Mouse (Mus musculus) limb, embryonic 15.5 days (tissue): Measurements from ENCODE around the gene Irak2. TPM values are rescaled to one million over a fixed set of nuclear protein-coding genes. Genes with fewer than 3 reads are reported as not detected.

ENCODE experiments used
- ATAC-seq: fragments of 200-750 bp; cut with Nextera tagmentation; 2 replicates; pipeline ENCODE4 v1.8.0; 2017; ENCODE audit warnings: low read depth, moderate TSS enrichment; ENCODE audit not compliant: insufficient number of reproducible peaks, low FRiP score, low TSS enrichment
- H3K27ac ChIP-seq: fragments of 300-500 bp; sonication (generic); 2 replicates; pipeline ENCODE4 v1.5.1; 2015; ENCODE audit warnings: moderate library complexity, mild to moderate bottlenecking, inconsistent platforms
- H3K27me3 ChIP-seq: fragments of 300-500 bp; sonication (generic); 2 replicates; pipeline ENCODE4 v1.6.1; 2015; ENCODE audit warnings: inconsistent platforms
- H3K36me3 ChIP-seq: fragments of 300-500 bp; sonication (generic); 2 replicates; pipeline ENCODE4 v1.6.1; 2015; ENCODE audit warnings: inconsistent platforms
- H3K4me1 ChIP-seq: fragments of 300-500 bp; sonication (generic); 2 replicates; pipeline ENCODE4 v1.6.1; 2015; ENCODE audit warnings: inconsistent platforms
- H3K4me2 ChIP-seq: fragments of 300-500 bp; sonication (generic); 2 replicates; pipeline ENCODE4 v1.6.1; 2015; ENCODE audit warnings: mild to moderate bottlenecking, inconsistent platforms
- H3K4me3 ChIP-seq: fragments of 300-500 bp; sonication (generic); 2 replicates; pipeline ENCODE4 v1.5.1; 2015; ENCODE audit warnings: mild to moderate bottlenecking, inconsistent platforms
- H3K9ac ChIP-seq: fragments of 300-500 bp; sonication (generic); 2 replicates; pipeline ENCODE4 v1.6.1; 2015; ENCODE audit warnings: inconsistent platforms
- H3K9me3 ChIP-seq: fragments of 300-500 bp; sonication (generic); 2 replicates; pipeline ENCODE4 v1.6.1; 2016; ENCODE audit warnings: inconsistent platforms
- WGBS: fragments of 180-500 bp; shearing (Covaris S2); methylation state at CpG from one replicate; pipeline ENCODE4 v1.1.7; 2015; 5-methylcytosine and 5-hydroxymethylcytosine counted together
- polyA plus RNA-seq: library from polyadenylated mRNA; unstranded; fragments of >200 nt; fragmentation: Nextera tagmentation; extraction: Ambion mirVana; gene quantifications from 2 replicates; pipeline ENCODE4 v1.2.1, GENCODE M21; 2015

The Irak2 gene
- polyA plus RNA-seq, 1 experiment from 2014 or later: 4.6 TPM

DNA sequence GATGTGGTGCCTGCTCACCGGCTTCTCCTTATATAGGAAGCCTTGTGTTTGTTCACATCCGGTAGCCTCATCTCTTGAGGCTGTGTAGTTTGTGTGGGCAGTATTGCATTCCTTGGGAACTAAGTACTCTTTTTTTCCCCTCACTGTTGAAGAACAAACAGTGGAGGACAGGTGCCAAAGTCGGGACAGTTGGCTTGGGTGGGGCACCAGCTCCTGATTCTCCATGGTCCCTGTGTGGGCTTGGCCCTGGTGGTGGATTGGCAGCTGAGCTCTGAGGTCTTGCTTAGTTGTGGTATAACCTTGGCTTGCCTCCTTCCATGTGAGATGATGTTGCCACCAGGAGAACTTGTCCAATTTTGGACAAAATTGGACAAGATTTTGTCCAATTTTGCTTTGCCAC is 81.6 kb downstream of the Irak2 start, which contains the start of gene Ghrl:
TSS of gene Ghrl (minus strand) at position 3 of the 400 bp plus-strand sequence.
- 86% methylated on average over 3 of the region's 3 CpGs for WGBS
- ATAC-seq: no peak
- H3K9ac ChIP-seq: no peak within 1 kb of the TSS
- no peak within 1 kb of the TSS for H3K4me2 ChIP-seq
- H3K9me3 ChIP-seq: no peaks in the 10 kb centered on the region
- H3K36me3 ChIP-seq: peaks cover 77% of the 10 kb centered on the region
- H3K4me1 ChIP-seq: no peaks in the 10 kb centered on the region
- no peak within 1 kb of the TSS for H3K27ac ChIP-seq
- no peaks in the 10 kb centered on the region for H3K27me3 ChIP-seq
- no peak within 1 kb of the TSS for H3K4me3 ChIP-seq

DNA sequence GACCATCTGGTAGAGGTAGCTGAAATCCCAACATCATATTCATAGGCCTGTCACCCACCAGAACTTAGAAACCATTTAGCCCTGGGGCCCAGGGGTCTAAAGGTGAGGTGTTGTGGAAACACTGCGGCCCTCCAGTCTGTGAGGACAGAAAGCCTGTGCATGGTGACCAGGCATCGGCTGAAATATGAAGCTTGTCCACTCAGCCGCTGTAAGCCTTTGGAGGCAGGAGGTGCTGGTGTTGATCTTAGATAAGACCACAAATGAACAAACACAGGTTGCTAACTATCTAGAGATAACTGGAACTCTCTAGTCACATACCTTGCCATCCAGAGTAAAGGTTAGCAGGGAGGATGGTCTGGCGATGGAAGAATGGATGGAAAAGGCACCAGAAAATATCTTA is 82.8 kb downstream of the Irak2 start:
- Histone ChIP-seq H3K9ac (no peak overlapping the region), H3K4me3 (no peak overlapping the region), H3K9me3 (no peaks in the 10 kb centered on the region), H3K4me2 (no peak overlapping the region), H3K27ac (no peak overlapping the region), H3K27me3 (no peaks in the 10 kb centered on the region), H3K36me3 (peaks cover 71% of the 10 kb centered on the region), H3K4me1 (no peaks in the 10 kb centered on the region)
- no peak for ATAC-seq
- 92% methylated on average over 4 of the region's 4 CpGs for WGBS

DNA sequence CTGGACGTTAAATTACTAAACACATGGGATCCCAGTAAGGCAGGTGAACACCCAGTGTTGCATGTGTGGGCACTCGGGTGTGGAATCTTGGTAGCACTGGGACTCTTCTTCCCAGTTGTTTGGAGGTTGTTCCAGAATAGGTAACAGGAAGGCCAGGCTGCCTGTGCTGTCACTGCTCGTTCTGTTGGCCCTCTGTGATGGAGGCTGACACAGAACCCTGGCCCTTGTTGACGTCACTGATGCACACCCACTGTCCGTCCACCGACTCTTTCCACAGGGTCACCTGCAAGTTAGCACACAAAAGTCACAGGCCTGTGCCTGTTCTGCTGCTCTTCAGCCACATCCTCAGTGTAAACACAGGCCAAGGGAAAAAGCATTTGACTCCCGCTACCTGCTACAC is 89.9 kb downstream of the Irak2 start:
- no peaks in the 10 kb centered on the region for H3K27me3 ChIP-seq
- no peaks in the 10 kb centered on the region for H3K4me1 ChIP-seq
- ATAC-seq: no peak
- H3K27ac ChIP-seq: no peak overlapping the region
- H3K4me3 ChIP-seq: no peak overlapping the region
- H3K9me3 ChIP-seq: no peaks in the 10 kb centered on the region
- H3K9ac ChIP-seq: no peak overlapping the region
- H3K36me3 ChIP-seq: peaks cover 90% of the 10 kb centered on the region
- no peak overlapping the region for H3K4me2 ChIP-seq
- 85% methylated on average over 7 of the region's 7 CpGs for WGBS

GRCm38 (mm10) chr6:113731296-113731695 is 93.0 kb downstream of the Irak2 start:
- no peaks in the 10 kb centered on the region for H3K27me3 ChIP-seq
- H3K4me2 ChIP-seq: no peak overlapping the region
- no peaks in the 10 kb centered on the region for H3K9me3 ChIP-seq
- H3K27ac ChIP-seq: no peak overlapping the region
- no peak overlapping the region for H3K4me3 ChIP-seq
- ATAC-seq: no peak
- H3K9ac ChIP-seq: no peak overlapping the region
- no peaks in the 10 kb centered on the region for H3K4me1 ChIP-seq
- peaks cover 99% of the 10 kb centered on the region for H3K36me3 ChIP-seq
- WGBS: 96% methylated on average over 3 of the region's 3 CpGs

DNA sequence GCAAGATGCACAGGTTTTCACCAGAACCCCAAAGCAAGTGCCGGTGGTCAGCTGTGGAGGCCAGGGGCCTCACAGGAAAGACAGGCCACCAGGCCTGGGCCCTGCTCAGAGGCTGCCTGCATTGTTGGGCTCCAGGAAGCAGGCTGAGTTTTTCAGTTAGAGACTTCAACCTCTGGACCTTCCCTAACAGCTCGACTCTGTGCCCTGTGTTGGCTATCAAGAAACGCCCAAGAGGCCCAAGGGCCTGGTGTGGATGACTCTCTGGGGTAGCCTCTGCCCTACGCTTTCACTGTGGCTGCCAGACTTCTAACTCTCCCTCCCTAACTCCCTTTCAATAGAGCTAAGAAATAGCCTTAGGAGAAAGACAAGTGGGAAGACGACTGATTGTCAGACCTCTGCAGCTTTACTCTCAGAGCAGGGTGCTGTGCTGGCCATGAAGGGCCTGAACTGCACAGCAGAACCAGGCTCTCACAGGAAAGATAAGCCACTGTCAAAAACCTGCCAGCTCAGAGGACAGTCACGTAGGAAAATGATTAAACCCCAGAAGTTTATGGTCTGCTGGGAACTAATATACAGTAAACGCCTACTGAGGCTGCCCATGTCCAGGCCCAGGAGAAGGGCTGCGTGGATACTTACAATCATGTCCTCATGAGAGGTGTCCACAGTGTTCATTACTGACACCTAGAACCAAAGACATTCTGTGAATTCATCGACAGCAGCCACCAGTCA is 99.2 kb downstream of the Irak2 start:
- Histone ChIP-seq H3K4me3 (no peak overlapping the region), H3K4me2 (no peak overlapping the region), H3K27me3 (no peaks in the 10 kb centered on the region), H3K36me3 (peaks cover 56% of the 10 kb centered on the region), H3K9me3 (no peaks in the 10 kb centered on the region), H3K27ac (no peak overlapping the region), H3K4me1 (peaks cover 11% of the 10 kb centered on the region), H3K9ac (no peak overlapping the region)
- ATAC-seq: no peak
- 89% methylated on average over 9 of the region's 9 CpGs for WGBS

DNA sequence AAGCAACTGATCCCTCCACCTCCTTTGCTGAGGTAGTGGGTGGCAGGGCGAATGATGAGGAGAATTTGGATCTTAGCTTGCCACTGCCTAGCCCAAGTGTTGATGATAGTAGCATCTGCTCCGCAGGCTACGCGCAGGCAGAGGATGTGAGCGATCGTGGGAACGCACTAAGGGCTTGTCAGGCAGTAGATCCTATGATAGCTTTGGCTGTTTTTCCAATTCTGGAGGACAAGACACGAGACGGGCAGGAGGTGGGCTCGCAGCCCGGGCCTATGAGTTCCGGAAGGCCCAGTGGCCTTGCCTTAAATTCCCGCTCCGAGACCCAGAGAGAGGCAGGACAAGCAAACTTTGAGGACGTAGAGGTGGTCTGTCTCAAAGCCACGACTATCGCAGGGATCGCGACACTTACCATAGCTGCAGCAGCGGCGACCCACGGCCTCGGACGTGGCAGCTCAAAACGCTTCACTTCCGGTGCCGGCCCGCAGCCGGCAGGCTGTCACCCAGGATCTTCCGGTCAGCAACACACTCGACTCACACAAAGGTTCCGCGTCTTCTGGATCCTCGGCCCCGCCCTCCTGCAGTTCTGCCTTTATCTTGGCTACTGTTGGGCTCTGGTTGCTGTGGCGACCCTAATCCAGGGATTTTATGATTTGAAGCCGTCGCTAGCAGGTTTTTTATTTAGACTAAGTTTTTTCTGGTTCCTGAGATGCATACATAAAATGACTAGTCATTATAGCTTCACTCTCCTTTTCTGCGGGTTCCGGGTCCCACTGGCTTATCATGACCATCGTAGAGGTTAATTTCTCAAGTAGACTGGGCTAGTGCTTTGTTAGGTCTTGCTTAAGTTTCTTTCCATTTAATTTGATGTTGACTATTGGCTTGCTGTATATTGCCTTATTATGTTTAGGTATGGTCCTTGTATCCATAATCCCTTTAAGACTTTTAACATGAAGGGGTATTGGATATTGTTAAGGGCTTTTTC is 102.3 kb downstream of the Irak2 start, which contains the start of gene Sec13:
TSS of gene Sec13 (minus strand) at position 508 of the 982 bp plus-strand sequence.
- H3K27ac ChIP-seq: peak within 1 kb of the TSS; percentile 80

GRCm38 (mm10) chr6:113741425-113741824 is 103.2 kb downstream of the Irak2 start:
- no peak for ATAC-seq
- 78% methylated on average over 2 of the region's 2 CpGs for WGBS
- peaks cover 11% of the 10 kb centered on the region for H3K4me1 ChIP-seq

More for the DNA sequence above, 102.3 kb downstream of the Irak2 start, which contains the start of gene Sec13:
- H3K4me3 ChIP-seq: peak within 1 kb of the TSS; percentile 90
- peak within 1 kb of the TSS; percentile 65 for H3K4me2 ChIP-seq
- ATAC-seq: peak; percentile 72; the same call in 1 of the 2 replicates
- WGBS: 7% methylated on average over 41 of the region's 41 CpGs
- peak within 1 kb of the TSS; percentile 86 for H3K9ac ChIP-seq
- peaks cover 11% of the 10 kb centered on the region for H3K4me1 ChIP-seq
- no peaks in the 10 kb centered on the region for H3K9me3 ChIP-seq
- H3K36me3 ChIP-seq: peaks cover 27% of the 10 kb centered on the region
- H3K27me3 ChIP-seq: no peaks in the 10 kb centered on the region; the same call in 1 of the 2 replicates

DNA sequence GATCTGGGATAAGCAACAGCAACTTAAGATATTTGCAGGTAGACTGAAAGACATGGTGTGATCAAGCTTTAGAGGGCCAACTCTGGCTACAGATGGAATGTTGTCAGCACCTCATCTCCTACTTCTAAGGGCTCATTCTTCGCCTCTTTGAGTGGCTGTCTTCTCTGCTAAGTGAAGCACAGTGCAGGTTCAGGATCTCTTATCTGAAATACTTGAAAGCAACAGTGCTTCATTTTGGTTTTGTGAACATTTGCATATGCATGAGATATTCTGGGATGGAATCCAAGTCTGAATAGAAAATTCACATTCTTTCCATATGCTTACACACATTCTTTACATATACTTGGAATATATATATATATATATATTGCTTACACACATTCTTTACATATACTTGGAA is 104.1 kb downstream of the Irak2 start:
- no peak overlapping the region for H3K9ac ChIP-seq
- no peak overlapping the region for H3K27ac ChIP-seq
- H3K27me3 ChIP-seq: peaks cover 2% of the 10 kb centered on the region
- 75% methylated on average over 1 of the region's 1 CpGs for WGBS
- peaks cover 11% of the 10 kb centered on the region for H3K36me3 ChIP-seq
- H3K4me1 ChIP-seq: peaks cover 11% of the 10 kb centered on the region
- no peak for ATAC-seq
- H3K4me2 ChIP-seq: no peak overlapping the region
- no peaks in the 10 kb centered on the region for H3K9me3 ChIP-seq
- H3K4me3 ChIP-seq: no peak overlapping the region

More at GRCm38 (mm10) chr6:113741425-113741824, 103.2 kb downstream of the Irak2 start:
- H3K27ac ChIP-seq: no peak overlapping the region
- no peaks in the 10 kb centered on the region for H3K9me3 ChIP-seq
- no peak overlapping the region for H3K4me3 ChIP-seq
- H3K4me2 ChIP-seq: no peak overlapping the region
- H3K36me3 ChIP-seq: peaks cover 18% of the 10 kb centered on the region
- no peak overlapping the region for H3K9ac ChIP-seq
- H3K27me3 ChIP-seq: no peaks in the 10 kb centered on the region; the same call in none of the 2 replicates

- 40% methylated on average over 1 of the region's 1 CpGs for WGBS
- no peak overlapping the region for H3K9ac ChIP-seq
- no peak overlapping the region for H3K4me3 ChIP-seq
- H3K4me1 ChIP-seq: peaks cover 11% of the 10 kb centered on the region
- H3K36me3 ChIP-seq: peaks cover 3% of the 10 kb centered on the region
- no peak overlapping the region for H3K4me2 ChIP-seq
- ATAC-seq: no peak
- peaks cover 4% of the 10 kb centered on the region for H3K27me3 ChIP-seq
- H3K27ac ChIP-seq: no peak overlapping the region
- H3K9me3 ChIP-seq: no peaks in the 10 kb centered on the region
Measured at GRCm38 (mm10) chr6:113743111-113743510, 104.8 kb downstream of the Irak2 start.
